Mouse (Mus musculus) ZHBTc4 (cell line): ENCODE results near the gene H13.
A peak's percentile ranks its signal among the peaks of the same experiment; 100 is the strongest.

ENCODE experiments used
- DNase-seq: peaks from one replicate; pipeline ENCODE4 v3.0.0-alpha.2; 2011; ENCODE audit warnings: low read depth, low spot score

The H13 gene

GRCm38 (mm10) chr2:152669256-152669638, at the start of gene H13:
Gene H13, plus strand, starts transcription at chr2:152669461.
- DNase-seq, result peak; percentile 98

DNA sequence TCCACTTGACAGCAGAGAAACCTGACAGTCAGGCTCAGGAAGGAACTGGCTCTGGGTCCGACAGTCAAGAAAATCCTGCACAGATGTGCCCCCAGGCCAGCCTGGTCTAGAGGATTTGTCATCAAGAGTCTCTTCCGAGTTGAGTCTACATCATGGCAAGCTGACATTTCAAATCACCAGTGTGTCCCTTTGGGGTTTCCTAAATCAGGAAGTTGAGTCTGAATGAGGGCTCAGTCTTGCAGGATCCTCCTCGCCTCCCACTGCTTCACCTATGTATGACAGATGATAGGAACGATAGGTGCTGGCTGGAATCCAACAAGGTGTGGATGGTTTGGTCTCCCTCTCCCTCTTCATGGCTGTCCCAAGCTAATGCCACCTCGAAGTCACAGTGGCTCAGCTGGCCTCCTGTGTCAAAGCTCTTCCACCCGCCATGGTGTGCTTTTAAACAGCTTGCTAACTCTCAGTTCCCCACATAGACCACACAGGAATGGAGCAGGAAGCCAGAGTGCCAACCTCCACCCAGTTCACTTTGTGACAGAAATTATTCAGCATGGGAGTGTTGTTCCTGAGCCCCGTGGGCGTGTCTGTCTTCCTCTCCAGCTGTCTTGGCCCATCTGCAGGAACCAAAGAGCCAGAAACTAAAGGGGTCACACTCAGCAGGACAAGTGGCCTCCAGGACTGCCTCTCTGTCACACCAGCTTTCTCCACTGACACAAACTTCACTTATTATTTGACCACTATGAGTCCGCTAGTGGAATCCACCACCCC, 48.7 kb upstream of the H13 start:
- DNase-seq, result no peak

DNA sequence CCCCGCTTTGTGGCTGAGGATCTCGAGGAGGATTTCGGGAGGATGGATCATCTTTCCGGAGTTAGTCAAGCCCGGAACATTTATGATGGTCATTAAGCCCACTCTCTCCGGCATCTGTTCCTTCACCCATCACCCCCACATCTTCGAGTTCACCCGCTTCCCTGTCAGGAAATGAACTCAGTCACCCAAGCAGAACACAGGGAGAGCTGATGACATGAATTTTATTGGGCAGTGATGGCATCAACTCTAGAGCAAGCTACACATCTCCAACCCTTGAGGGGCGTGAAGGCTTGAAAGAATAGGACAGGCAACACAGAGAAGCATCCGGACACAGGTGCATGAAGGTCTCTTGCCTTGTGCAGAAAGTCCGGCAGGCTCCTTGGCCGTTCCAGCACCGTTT, 47.1 kb upstream of the H13 start:
- DNase-seq, result no peak

DNA sequence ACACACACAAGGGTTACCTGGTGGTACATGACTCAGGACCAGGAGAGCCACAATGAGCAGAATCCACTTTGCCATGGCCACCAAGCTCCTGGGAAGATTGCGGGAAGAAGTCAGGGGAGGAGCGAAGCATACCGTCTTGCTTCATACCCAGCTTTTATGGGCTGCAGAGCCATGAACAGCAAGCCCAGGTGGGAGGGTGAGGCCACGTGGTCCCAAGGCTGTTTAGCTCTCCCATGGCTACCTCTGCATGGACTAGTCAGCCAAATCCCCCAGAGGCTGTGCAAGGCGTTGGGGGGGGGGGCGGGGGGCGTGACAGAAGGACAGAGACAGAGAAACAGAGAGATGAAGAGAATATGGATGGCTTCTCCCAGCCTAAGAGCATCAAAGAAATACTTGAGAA, 46.3 kb upstream of the H13 start, which contains the start of gene Defb25:
TSS of gene Defb25 (minus strand) at position 101 of the 400 bp plus-strand sequence.
- DNase-seq, result no peak

DNA sequence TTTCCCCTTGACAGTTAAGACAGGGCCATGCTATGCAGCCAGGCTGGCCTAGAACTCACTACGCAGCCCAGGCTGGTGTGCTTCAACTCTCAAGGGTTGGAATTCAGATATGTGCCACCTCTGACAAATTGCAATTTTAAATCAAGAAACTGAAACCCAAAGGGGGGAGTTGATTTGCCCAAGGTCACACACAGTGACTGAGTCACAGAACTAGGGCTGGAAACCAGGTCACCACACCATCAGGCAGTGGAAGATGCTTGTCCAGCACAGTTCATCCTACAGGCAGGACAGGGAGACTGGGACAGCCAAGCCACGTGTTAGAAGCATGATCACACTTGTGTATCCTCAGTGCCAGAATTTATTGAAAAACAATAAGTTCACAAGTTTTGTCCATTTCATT, 44.7 kb upstream of the H13 start:
- no peak for DNase-seq

- no peak for DNase-seq
These were observed 44.0 kb upstream of the H13 start for GRCm38 (mm10) chr2:152625256-152625655.

DNA sequence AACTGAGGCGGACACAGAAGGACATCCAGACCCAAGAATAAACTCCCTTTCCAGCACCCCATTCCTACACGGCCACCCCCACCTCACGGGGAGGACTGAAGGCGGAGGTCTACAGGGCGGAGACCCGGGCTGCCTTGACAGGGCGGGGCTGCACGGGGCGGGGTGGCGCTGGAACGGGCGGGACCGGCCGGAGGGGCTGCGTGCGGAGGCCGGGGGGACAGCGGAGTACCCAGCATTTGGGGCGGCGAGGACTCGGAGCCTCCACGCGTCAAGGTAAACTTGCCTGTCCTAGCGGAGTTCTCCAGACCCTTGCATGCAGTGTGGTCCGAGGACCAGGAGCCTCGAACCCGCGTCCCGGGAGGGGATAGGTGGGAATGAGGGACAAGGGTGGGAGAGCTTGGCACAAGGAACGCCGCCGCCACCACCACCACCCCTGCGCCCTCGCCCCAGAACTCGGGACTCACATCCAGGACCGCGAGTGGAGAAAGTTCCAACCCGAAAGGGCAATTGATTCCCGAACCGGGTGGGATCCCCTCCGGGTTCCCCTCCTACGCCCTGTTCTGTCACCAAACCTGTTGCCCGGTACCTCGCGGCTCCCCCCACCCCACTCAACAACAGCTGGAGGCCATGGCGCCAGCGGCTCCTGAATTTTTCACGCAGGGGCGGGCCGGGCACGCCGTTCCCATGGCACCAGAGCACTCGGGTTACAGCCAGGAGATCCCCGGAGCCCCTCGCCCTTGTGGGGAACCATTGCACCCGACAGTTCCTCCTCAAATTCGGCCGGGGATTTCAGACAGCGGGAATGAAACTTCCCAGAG, 42.3 kb upstream of the H13 start, which contains the start of gene Rem1:
TSS of gene Rem1 (plus strand) at position 178 of the 818 bp plus-strand sequence.
- peak; percentile 20 for DNase-seq

- no peak for DNase-seq
These were observed 41.2 kb upstream of the H13 start for GRCm38 (mm10) chr2:152628066-152628465.

DNA sequence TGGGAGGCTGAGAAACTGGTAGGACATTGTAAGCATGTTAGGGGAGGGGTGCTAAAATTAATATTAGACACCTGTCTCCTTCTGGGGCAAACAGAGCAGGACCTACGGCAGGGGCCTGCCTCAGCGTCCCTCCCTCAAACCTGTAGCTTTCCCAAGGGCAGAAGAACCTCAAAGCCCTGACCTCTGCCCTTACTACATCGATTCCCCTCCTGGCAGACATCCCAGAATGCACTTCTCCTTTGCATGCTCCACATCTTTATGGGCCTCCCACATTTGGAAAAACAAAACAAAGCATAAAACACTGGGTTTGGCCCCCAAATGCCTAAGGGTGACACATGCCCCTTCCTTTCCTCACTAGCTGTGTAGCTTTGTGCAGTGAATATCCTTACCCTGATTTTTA, 40.0 kb upstream of the H13 start:
- DNase-seq, result no peak

DNA sequence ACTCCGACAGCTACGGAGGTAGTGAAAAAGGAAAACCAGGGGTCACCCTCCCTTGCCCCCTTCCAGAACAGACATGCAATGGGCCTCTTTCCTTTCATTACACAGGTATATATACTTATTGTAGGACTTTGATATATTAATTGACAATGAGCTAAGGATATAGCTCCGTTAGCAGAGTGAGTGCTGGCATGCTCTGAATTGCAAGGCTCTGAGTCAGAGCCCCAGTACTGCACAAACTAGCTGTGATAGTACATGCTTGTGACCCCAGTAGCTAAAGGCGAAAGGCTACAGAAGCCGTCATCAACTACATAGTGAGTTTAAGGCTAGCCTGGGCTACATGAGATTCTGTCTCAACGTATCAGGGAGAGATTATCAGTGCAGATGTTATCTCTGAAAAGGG, 39.4 kb upstream of the H13 start:
- DNase-seq, result no peak

DNA sequence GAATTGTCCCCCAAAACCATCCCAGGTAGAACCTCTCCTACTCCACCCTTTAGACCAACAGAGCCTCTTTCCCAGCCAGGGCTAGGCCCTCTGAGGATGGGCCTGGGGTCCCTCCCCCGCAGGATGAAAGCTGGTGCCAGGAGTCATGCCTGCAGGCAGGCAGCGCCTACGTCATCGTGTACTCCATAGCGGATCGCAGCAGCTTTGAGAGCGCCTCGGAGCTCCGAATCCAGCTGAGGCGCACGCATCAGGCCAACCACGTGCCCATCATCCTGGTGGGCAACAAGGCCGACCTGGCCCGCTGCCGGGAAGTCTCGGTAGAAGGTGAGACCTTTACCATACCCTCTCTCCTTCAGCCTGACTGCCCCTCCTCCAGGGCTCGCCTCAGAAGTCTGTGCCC, 35.9 kb upstream of the H13 start:
- no peak for DNase-seq

DNA sequence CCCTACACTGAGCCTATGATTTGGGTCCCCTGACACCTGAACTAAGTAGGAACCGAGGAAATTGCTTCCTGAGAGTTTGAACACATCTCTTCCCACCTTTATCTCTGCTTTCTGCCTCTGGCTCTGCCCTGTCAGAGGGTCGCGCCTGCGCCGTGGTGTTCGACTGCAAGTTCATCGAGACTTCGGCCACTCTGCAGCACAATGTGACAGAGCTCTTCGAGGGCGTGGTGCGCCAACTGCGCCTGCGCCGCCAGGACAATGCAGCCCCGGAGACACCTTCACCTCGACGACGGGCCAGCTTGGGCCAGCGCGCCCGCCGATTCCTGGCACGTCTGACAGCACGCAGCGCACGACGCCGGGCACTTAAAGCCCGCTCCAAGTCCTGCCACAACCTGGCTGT, 35.0 kb upstream of the H13 start:
- peak; percentile 78 for DNase-seq

- DNase-seq, result no peak
These were observed 32.8 kb upstream of the H13 start for GRCm38 (mm10) chr2:152636246-152637005.

GRCm38 (mm10) chr2:152637006-152637322, 32.3 kb upstream of the H13 start:
- DNase-seq, result no peak

- no peak for DNase-seq
These were observed 31.9 kb upstream of the H13 start for GRCm38 (mm10) chr2:152637381-152637780.

- DNase-seq, result no peak
These were observed 30.4 kb upstream of the H13 start for GRCm38 (mm10) chr2:152638865-152639264.

GRCm38 (mm10) chr2:152639406-152640113, 29.7 kb upstream of the H13 start:
- no peak for DNase-seq

- no peak for DNase-seq
These were observed 16.2 kb upstream of the H13 start for GRCm38 (mm10) chr2:152652901-152653620.

DNA sequence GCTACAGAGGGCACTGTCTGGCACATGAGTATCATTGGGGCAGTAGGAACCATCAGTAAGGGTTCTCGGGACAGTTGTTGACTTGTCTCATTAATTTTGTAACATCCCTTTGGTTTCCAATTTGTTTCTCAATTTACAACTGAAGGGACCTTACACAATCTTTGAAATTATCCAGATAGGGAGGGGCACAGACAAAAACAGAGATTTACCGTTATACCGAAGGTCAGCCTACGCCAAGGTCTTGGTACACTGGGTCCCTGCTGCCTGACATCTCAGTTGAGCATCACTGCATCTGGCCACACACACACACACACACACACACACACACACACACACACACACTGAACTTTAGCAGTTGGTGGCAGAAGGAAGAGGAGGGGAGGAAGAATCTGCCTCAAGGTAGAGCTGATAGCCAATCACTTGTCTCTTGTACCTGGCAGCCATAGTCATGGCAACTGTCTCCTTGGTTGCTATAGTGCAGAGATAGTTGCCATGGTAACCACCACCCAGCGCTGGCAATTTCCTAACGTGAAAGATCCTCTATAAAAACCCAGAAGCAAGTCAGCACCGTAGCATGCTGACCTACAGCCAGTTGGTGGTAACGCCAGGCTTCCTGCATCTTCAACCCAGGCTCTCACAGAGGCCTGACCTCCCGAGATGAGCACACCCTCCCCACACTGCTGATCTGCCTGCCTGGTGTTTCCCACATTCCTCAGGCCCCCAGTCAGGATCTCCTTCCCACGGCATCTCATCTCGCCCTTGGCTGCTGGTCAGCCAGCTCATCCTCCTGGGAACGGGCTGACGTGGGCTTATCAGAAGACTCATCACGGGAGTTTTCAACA, 15.2 kb upstream of the H13 start:
- no peak for DNase-seq

DNA sequence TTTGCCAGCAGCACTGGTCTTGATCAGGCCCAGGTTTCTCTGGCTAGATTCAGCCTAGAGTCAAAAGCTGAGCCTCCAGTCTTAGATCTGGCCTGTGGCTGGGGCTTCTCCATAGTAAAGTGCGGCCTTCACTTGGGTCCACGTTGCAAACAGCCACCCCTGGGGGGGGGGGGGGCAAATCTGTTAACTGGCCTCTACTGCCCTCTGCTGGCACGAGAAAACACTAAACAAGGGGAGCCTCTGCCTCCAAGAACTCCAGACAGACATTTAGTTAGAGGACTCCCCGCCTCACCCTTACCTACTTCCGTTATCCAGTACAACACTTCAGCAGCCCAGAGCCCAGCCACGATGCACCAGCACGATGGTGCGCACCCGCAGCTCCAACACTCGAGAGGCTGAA, 11.9 kb upstream of the H13 start:
- DNase-seq, result peak; percentile 76
